Mouse (Mus musculus): ENCODE results near the gene Adamts17. TPM values are rescaled to one million over a fixed set of nuclear protein-coding genes. Genes with fewer than 3 reads are reported as not detected.

Gene Adamts17
- polyA plus RNA-seq, 1 experiment from 2014 or later = 1.3 TPM

DNA sequence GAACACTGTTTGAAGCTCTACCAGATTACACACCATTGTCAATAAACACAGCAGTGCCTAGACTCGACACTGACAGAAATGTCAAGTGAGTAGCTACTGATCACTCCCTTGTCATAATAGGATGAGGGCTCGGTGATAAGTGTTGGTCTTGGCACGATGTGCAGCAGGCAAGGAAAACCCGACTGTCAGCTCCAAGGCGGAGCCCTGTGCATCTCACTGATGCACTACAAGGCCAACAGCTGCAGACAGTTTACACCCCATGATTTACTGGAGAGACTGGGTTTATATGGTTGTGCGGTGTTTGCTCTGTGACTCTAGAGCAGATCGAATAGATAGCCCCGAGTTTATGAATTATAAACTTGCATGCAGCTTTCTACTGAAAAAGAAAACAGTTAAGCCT is 124.0 kb downstream of the Adamts17 start:
- H3K4me2 ChIP-seq (replicated peaks) = no peak overlapping the region
- ATAC-seq = no peak
- whole genome bisulfite sequencing = 81% methylated on average over 8 of the region's 8 CpGs

DNA sequence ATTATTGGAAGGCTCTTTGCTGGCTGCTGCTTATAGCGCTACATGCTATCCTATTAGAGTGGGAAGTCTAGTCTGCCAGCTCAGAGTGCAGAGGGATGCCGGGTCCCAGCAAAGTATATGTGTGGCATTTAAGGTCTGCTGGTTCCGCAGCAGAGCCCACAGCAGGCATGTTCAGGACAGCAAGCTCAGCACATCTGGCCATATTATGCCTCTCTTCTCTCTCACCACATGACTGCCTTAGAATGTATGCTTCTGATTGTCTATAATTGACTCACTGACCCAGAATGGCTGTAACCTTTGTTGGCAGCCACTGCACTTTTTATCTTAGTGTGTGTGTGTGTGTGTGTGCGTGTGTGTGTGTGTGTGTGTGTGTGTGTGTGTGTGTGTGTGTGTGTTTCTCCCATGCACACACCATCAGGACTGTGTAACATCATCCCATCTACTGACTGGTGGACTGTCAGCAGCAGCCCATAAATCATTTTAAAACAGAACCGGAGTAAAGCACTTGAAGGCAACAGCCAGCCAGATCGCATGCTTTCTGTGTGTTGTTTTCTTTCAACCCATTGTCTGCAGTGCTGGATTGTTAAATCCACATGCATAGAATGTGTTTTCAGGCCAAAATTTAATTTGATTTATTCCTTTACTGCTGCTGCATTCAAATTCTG is 127.1 kb downstream of the Adamts17 start:
- Histone ChIP-seq H3K9me3 (no peaks in the 10 kb centered on the region), H3K4me1 (replicated peaks) (peaks cover 22% of the 10 kb centered on the region), H3K4me2 (replicated peaks) (no peak overlapping the region), H3K27me3 (no peaks in the 10 kb centered on the region), H3K9ac (replicated peaks) (no peak overlapping the region), H3K36me3 (no peaks in the 10 kb centered on the region), H3K27ac (peak overlapping the region; percentile 52), H3K4me3 (replicated peaks) (no peak overlapping the region)
- 55% methylated on average over 6 of the region's 6 CpGs for WGBS
- ATAC-seq = peak; percentile 61

More for the DNA sequence above, 124.0 kb downstream of the Adamts17 start:
- no peaks in the 10 kb centered on the region for H3K9me3 ChIP-seq
- no peak overlapping the region for H3K4me3 ChIP-seq (replicated peaks)
- peaks cover 22% of the 10 kb centered on the region for H3K4me1 ChIP-seq (replicated peaks)
- no peak overlapping the region for H3K9ac ChIP-seq (replicated peaks)
- no peaks in the 10 kb centered on the region for H3K36me3 ChIP-seq
- no peak overlapping the region for H3K27ac ChIP-seq
- no peaks in the 10 kb centered on the region for H3K27me3 ChIP-seq

DNA sequence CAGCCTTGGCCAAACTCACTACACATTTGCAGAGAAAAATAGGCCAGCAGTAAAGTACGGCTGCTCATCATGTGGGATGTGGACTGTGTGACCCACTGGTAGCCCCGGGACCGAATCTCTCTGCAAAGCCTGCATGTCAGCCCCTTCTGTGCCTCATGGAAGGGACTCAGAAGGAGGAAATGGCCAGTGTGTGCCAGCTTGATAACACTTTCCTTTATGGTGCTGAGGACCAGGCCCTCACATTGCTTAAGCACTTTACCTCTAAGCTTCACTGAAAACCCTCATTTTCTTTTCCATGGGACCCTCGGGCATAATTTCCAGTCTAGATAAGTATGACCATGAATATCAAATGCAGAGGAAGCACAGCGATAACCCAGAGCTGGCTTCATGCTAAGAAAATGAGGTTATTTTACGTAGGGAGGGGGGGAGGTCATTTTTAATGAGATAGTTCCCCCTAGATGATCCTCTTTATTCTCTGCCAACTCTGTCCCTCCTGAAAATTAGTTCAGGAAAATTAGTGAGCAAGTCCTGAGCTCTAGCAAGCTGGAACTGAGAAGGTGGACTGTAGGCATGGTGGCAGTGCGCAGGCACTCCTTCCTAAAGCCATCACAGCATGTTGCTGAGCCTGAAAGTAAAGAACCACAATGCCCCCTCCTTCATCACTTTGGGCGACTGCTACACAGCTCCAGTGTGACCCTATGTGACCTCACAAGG is 127.8 kb downstream of the Adamts17 start:
- ATAC-seq = peak; percentile 64
- no peaks in the 10 kb centered on the region for H3K9me3 ChIP-seq
- H3K4me2 ChIP-seq (replicated peaks) = no peak overlapping the region
- H3K4me3 ChIP-seq (replicated peaks) = no peak overlapping the region
- H3K36me3 ChIP-seq = no peaks in the 10 kb centered on the region
- peak overlapping the region; percentile 64 for H3K27ac ChIP-seq
- 62% methylated on average over 8 of the region's 8 CpGs for WGBS
- peaks cover 22% of the 10 kb centered on the region for H3K4me1 ChIP-seq (replicated peaks)
- no peaks in the 10 kb centered on the region for H3K27me3 ChIP-seq
- no peak overlapping the region for H3K9ac ChIP-seq (replicated peaks)

DNA sequence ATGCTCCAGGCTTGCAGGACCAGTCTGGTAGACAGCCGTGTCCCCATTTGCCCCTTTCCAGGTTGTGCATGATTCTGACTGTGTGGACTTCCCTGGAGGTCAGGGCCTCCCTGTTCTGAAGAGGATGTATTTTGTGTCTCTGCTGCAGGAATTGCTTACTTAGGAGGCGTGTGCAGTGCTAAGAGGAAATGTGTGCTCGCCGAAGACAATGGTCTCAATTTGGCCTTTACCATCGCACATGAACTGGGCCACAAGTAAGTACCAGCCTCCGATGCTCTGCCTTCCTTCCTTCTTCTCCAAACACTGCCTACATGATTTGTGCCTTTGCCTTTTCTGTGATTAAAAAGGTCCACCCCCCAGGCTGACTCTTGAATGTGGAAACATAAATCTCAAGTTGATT is 129.1 kb downstream of the Adamts17 start:
- H3K9me3 ChIP-seq = no peaks in the 10 kb centered on the region
- no peak overlapping the region for H3K4me2 ChIP-seq (replicated peaks)
- ATAC-seq = no peak
- no peak overlapping the region for H3K4me3 ChIP-seq (replicated peaks)
- 90% methylated on average over 6 of the region's 6 CpGs for WGBS
- no peak overlapping the region for H3K27ac ChIP-seq
- H3K36me3 ChIP-seq = no peaks in the 10 kb centered on the region
- H3K27me3 ChIP-seq = no peaks in the 10 kb centered on the region
- H3K4me1 ChIP-seq (replicated peaks) = peaks cover 22% of the 10 kb centered on the region
- no peak overlapping the region for H3K9ac ChIP-seq (replicated peaks)

DNA sequence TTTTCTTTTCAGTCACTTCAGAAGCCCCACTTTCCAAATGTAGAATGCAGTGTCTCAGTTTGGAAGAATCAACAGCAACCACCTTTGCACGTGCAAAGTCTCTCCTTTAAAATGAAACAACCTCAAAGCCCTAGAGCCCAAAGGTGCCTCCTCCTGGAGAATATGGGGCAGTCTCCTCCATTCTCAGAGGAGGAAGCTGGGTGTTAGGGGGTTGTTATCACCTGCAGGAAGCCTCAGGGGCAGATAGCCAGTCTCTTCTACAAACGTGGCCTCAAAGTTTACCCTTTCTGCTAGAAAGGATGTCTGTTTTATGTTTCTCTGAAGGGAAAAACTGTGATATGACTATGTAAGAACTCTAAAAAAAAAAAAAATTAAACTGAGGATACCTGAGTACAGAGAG is 129.7 kb downstream of the Adamts17 start:
- H3K4me3 ChIP-seq (replicated peaks) = no peak overlapping the region
- H3K4me2 ChIP-seq (replicated peaks) = no peak overlapping the region
- ATAC-seq = no peak
- H3K36me3 ChIP-seq = no peaks in the 10 kb centered on the region
- no peaks in the 10 kb centered on the region for H3K9me3 ChIP-seq
- H3K4me1 ChIP-seq (replicated peaks) = peaks cover 22% of the 10 kb centered on the region
- 72% methylated on average over 2 of the region's 2 CpGs for WGBS
- no peak overlapping the region for H3K27ac ChIP-seq
- H3K9ac ChIP-seq (replicated peaks) = no peak overlapping the region
- no peaks in the 10 kb centered on the region for H3K27me3 ChIP-seq

DNA sequence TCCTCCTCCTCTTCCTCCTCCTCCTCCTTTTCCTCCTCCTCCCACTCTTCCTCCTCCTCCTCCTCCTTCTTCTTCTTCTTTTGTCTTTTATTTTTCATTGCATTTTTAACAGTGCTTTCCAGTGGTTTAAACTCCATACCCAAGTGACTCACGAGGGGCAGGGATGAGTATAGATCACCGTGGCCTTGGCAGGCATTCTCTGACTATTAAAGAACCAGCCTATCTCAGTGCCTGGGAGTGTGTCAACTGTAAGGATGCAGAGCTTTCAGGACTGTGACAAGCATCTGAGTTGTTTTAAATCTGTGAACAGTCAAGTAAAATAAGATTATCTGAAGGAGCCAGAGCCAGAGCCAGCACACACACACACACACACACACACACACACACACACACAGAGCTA is 130.7 kb downstream of the Adamts17 start:
- ATAC-seq = no peak
- WGBS = 82% methylated on average over 2 of the region's 2 CpGs
- Histone ChIP-seq H3K36me3 (no peaks in the 10 kb centered on the region), H3K9me3 (no peaks in the 10 kb centered on the region), H3K27me3 (no peaks in the 10 kb centered on the region), H3K4me1 (replicated peaks) (peaks cover 22% of the 10 kb centered on the region), H3K4me3 (replicated peaks) (no peak overlapping the region), H3K27ac (no peak overlapping the region), H3K4me2 (replicated peaks) (no peak overlapping the region), H3K9ac (replicated peaks) (no peak overlapping the region)

DNA sequence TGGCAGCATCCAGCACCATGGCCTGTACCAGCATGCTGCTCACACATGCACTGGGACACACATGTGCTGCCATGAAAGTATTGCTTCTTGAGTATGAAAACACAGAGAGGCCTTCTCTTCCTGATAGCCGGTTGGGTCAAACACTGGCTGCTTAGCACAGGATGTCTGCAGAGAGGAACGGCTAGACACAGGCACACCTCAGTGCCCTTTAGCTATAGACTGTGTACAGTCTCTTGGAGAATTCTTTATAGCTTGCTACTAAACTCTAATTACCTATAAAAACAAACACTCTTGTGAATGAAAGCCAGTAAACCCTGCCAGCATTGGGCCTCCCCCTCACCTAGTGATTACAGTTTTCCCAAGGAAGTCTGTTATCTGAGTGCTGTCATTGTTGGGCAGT is 131.4 kb downstream of the Adamts17 start:
- no peak overlapping the region for H3K4me3 ChIP-seq (replicated peaks)
- H3K27me3 ChIP-seq = no peaks in the 10 kb centered on the region
- ATAC-seq = no peak
- H3K9ac ChIP-seq (replicated peaks) = no peak overlapping the region
- no peaks in the 10 kb centered on the region for H3K9me3 ChIP-seq
- 81% methylated on average over 2 of the region's 2 CpGs for WGBS
- H3K4me2 ChIP-seq (replicated peaks) = no peak overlapping the region
- no peak overlapping the region for H3K27ac ChIP-seq
- H3K4me1 ChIP-seq (replicated peaks) = peaks cover 21% of the 10 kb centered on the region
- H3K36me3 ChIP-seq = no peaks in the 10 kb centered on the region

DNA sequence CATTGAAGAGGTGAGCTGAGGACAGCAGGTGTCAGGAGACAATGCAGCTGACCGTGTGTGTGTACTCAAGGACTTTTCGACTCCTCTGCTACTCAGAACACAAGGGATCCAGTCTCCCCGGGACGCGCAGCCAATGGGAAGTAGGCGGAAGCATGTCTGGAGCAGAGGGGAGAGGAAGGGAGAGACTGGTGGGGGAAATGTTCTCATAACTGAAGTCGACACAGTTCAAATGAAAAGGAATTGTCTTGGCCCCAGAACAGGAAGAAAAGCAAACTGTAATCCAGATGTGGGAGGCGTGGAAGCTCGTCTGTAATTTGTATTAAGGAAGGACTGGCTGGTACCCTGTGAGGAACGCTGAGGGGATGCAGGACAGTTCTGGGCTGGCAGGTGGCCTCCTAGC is 135.3 kb downstream of the Adamts17 start:
- 76% methylated on average over 10 of the region's 10 CpGs for WGBS
- H3K36me3 ChIP-seq = no peaks in the 10 kb centered on the region
- H3K9ac ChIP-seq (replicated peaks) = no peak overlapping the region
- no peaks in the 10 kb centered on the region for H3K9me3 ChIP-seq
- no peak overlapping the region for H3K27ac ChIP-seq
- H3K4me2 ChIP-seq (replicated peaks) = no peak overlapping the region
- no peaks in the 10 kb centered on the region for H3K27me3 ChIP-seq
- H3K4me1 ChIP-seq (replicated peaks) = no peaks in the 10 kb centered on the region
- no peak for ATAC-seq
- H3K4me3 ChIP-seq (replicated peaks) = no peak overlapping the region

DNA sequence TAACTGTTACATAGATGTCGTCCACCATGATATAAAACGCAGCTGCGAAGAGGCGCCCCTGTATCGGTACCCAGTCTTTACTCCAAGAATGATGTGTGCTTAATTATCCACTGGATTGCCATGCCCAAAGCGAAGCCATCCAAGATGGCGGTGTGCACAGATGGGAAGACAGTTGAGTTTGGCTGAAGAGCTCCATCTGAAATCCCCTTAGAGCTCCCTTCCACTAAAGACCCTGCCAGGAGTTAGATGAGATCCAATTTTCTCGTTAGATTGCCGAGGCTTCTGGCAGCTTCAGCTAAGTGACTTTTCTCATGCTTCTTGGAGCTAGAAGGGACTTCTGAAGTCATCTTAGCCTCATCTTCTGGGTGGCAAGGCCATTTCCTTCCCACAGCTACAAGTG is 136.8 kb downstream of the Adamts17 start:
- Histone ChIP-seq H3K4me3 (replicated peaks) (no peak overlapping the region), H3K27ac (no peak overlapping the region)
- no peak for ATAC-seq

DNA sequence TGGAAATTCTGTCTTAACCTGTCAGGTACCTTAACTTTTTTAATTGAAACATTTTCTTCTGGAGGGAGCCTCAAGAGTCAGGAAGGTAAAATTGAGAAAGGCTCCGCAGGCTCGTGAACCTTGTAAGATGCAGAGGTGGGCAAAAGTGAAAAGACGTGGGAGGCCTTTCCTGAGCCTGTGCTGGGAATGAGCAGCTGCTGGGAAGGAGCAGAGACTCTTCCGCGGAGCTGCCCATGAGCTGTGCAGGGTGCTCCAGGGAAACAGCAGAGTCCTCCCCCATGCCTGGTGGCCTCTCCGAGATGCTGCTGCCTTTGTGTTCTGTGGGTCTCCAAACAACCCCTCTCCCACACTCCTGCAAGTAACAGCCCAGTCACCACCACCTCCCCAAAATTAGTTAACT is 142.1 kb downstream of the Adamts17 start:
- Histone ChIP-seq H3K4me3 (replicated peaks) (no peak overlapping the region), H3K4me2 (replicated peaks) (no peak overlapping the region), H3K9me3 (0 out of 2 replicates have a peak, but pooled peaks cover 4% of the 10 kb centered on the region), H3K27me3 (no peaks in the 10 kb centered on the region), H3K4me1 (replicated peaks) (no peaks in the 10 kb centered on the region), H3K36me3 (no peaks in the 10 kb centered on the region), H3K27ac (no peak overlapping the region), H3K9ac (replicated peaks) (no peak overlapping the region)
- ATAC-seq = no peak
- 90% methylated on average over 6 of the region's 6 CpGs for WGBS

More for the DNA sequence above, 136.8 kb downstream of the Adamts17 start:
- 94% methylated on average over 9 of the region's 9 CpGs for WGBS
- Histone ChIP-seq H3K9me3 (no peaks in the 10 kb centered on the region), H3K36me3 (no peaks in the 10 kb centered on the region), H3K4me2 (replicated peaks) (no peak overlapping the region), H3K4me1 (replicated peaks) (no peaks in the 10 kb centered on the region), H3K9ac (replicated peaks) (no peak overlapping the region), H3K27me3 (no peaks in the 10 kb centered on the region)

DNA sequence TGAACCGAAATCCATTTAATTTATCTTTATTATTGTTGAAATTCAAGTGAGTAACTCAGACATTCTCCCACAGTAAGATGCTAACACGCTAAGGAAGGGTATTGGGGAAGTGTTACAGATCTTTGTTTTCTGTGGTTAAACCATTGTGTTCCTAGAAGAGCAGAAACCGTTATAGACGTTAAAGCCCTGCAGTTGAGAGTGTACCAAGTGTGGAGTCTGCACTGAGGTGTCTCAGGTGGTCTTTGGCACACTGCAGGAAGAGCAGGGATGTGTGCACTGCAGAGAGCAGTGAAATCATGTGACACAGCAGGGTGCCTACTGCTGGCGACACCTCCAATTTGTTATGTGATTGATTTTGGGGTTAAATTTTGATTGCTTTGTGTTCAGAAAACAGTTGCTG is 142.5 kb downstream of the Adamts17 start:
- no peaks in the 10 kb centered on the region for H3K27me3 ChIP-seq
- ATAC-seq = no peak
- no peak overlapping the region for H3K27ac ChIP-seq
- no peaks in the 10 kb centered on the region for H3K36me3 ChIP-seq
- 0 out of 2 replicates have a peak, but pooled peaks cover 4% of the 10 kb centered on the region for H3K9me3 ChIP-seq
- H3K4me2 ChIP-seq (replicated peaks) = no peak overlapping the region
- 82% methylated on average over 5 of the region's 5 CpGs for WGBS
- H3K4me1 ChIP-seq (replicated peaks) = no peaks in the 10 kb centered on the region
- no peak overlapping the region for H3K9ac ChIP-seq (replicated peaks)
- H3K4me3 ChIP-seq (replicated peaks) = no peak overlapping the region

DNA sequence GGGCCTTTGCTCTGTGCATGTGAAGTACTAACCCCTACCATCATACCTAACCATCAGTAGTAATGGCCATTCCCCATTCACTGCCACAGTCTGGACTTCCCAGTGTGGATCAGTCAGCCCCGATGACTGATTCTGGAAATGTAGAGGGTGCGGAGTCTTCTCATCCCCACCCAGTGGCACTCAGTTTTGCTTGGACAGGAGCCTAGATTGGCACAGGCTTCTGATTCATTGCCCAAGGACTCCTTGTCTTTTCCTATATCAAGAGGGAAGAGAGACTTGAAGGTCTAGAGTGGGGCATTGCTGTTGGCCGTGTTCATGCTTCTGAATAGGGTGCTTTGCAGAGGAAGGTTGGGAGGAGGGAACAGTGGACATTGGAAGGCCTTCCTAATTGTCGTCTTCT is 148.1 kb downstream of the Adamts17 start:
- Histone ChIP-seq H3K4me1 (replicated peaks) (no peaks in the 10 kb centered on the region), H3K36me3 (no peaks in the 10 kb centered on the region), H3K4me2 (replicated peaks) (no peak overlapping the region), H3K27me3 (no peaks in the 10 kb centered on the region), H3K4me3 (replicated peaks) (no peak overlapping the region), H3K9ac (replicated peaks) (no peak overlapping the region), H3K27ac (no peak overlapping the region), H3K9me3 (0 out of 2 replicates have a peak, but pooled peaks cover 4% of the 10 kb centered on the region)
- no peak for ATAC-seq
- 91% methylated on average over 4 of the region's 4 CpGs for WGBS

All from midbrain, embryonic 13.5 days (tissue).